Mouse (Mus musculus) C2C12 (cell line): ENCODE measurements around the gene Hnrnpa2b1.

ENCODE experiments used
- CEBPB ChIP-seq: IDR thresholded peaks from one replicate; pipeline ENCODE4 v1.6.1; 2011; ENCODE audit warnings: low read depth, mild to moderate bottlenecking, control low read depth, moderate library complexity
- CTCF ChIP-seq: IDR thresholded peaks from one replicate; pipeline ENCODE4 v1.5.1; 2011; ENCODE audit not compliant: control insufficient read depth, insufficient read depth, insufficient read length
- FOSL1 ChIP-seq: IDR thresholded peaks from one replicate; pipeline ENCODE4 v1.8.0; 2011; ENCODE audit warnings: mild to moderate bottlenecking, low read length; ENCODE audit not compliant: poor library complexity, insufficient read depth, severe bottlenecking
- MAX ChIP-seq: IDR thresholded peaks from one replicate; pipeline ENCODE4 v1.6.1; 2011; ENCODE audit warnings: mild to moderate bottlenecking, control low read depth
- MYOD1 ChIP-seq: IDR thresholded peaks from one replicate; pipeline ENCODE4 v1.6.1; 2011; ENCODE audit warnings: low read depth; ENCODE audit not compliant: control insufficient read depth, insufficient read length
- MYOG ChIP-seq: IDR thresholded peaks from one replicate; pipeline ENCODE4 v1.6.1; 2011; ENCODE audit not compliant: control insufficient read depth, insufficient read length; ENCODE audit errors: extremely low read depth
- USF1 ChIP-seq: IDR thresholded peaks from one replicate; pipeline ENCODE4 v1.6.1; 2011; ENCODE audit warnings: low read depth, mild to moderate bottlenecking, control low read depth, moderate library complexity

- TF ChIP-seq MYOG = no peak
- TF ChIP-seq CTCF = no peak
- no peak for TF ChIP-seq MAX
- TF ChIP-seq CEBPB = no peak
- no peak for TF ChIP-seq MYOD1
- no peak for TF ChIP-seq USF1
- TF ChIP-seq FOSL1 = no peak
These were observed 14.2 kb upstream of the Hnrnpa2b1 start for GRCm38 (mm10) chr6:51483861-51484260.
